Mouse (Mus musculus) frontal cortex, adult (tissue): ENCODE results near the gene Lbr.

Experiments
- ATAC-seq: cut with Nextera tagmentation; 2 replicates; pipeline ENCODE4 v1.9.2; 2017; ENCODE audit warnings: mild to moderate bottlenecking, moderate library complexity, mixed read lengths; ENCODE audit not compliant: low TSS enrichment

Lbr gene

GRCm38 (mm10) chr1:181771871-181772270 is 71.0 kb downstream of the Lbr start:
- no peak for ATAC-seq

DNA sequence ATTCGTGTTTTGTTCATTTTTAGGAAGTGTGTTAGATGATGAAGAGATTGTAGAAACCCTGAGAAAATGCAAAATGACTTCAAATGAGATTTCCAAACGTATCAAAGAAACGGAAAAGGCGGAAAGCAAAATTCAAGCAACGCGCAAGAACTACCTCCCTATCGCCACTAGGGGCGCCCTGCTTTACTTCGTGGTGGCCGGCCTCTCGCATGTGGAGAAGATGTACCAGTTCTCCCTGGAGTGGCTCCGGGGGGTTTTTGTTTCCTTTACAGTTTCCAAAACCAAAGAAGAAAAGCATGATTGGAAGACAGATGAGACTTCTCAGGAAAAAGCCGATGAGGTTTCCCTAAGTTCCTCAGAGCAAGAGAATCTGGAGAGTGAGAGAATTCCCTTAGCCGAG is 73.5 kb downstream of the Lbr start:
- ATAC-seq, result no peak
